19 mouse cellular contexts compared by ENCODE assay signal in the genomic region with DNA sequence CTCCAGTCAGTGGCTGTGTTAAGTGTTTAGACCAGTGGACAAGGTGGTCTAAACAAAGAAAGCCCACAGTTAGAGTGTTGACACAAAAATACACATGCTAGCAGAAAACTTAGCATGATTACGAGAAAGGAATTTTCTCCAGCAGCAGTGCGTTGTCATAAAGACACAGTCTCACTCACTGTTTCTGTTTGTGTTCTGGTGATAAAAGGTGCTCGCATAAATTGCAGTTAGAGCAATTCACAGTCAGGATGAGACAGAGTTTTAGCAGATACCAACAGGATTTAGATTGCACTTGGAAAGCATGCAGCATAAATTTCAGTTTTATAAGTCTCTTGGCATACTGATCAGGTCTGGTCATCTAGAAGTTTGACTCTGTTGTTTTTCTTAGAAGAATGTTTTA. TPM values are rescaled to one million over a fixed set of nuclear protein-coding genes. Genes with fewer than 3 reads are reported as not detected.
DNase-seq lines count a peak whose midpoint lies in the region; ATAC-seq and TF ChIP-seq lines count a peak whose summit lies in the region.
"Had no signal": no experiment of that assay in that cellular context is flagged by ENCODE, and none has a peak within 500 bp of the region (broad histone marks: within the 10 kb centered on the region; RNA-seq: fewer than 3 reads in every experiment).

No protein-coding gene starts in this region.

- peaks cover 0 to 8% of the 10 kb centered on the region in 2 experiments; a peak in 2 of 4 replicates for H3K4me1 ChIP-seq in heart, embryonic 14.5 days (ENCODE audit: control insufficient read depth in 2 of 2, insufficient read depth in 2 of 2, low read length in 2 of 2)
- peaks cover 3% of the 10 kb centered on the region; the same call in 1 of the 2 replicates for H3K4me1 ChIP-seq in limb, embryonic 13.5 days
- H3K4me1 ChIP-seq in kidney, adult 2 months (ENCODE audit: control insufficient read depth, insufficient read depth, low read length), result no peaks in the 10 kb centered on the region
- H3K4me1 ChIP-seq: forebrain, embryonic 12.5 days; hindbrain, embryonic 15.5 days had no signal

- H3K27ac ChIP-seq in heart, embryonic 14.5 days (replicated peaks in 1 of 2; ENCODE audit: control insufficient read depth in 1 of 2, insufficient read depth in 1 of 2, low read depth in 2 of 2, low read length in 2 of 2), result peak overlapping the region; percentile 20 to 56; a peak in 1 of 4 replicates
- H3K27ac ChIP-seq in layer of hippocampus, adult 2 months, result peak overlapping the region; percentile 46
- H3K27ac ChIP-seq in limb, embryonic 13.5 days, result peak overlapping the region; percentile 75
- H3K27ac ChIP-seq in kidney, adult 2 months (ENCODE audit: insufficient read depth, low read depth, low read length), result no peak overlapping the region
- H3K27ac ChIP-seq: forebrain, embryonic 12.5 days; heart, adult 2 months; hindbrain, embryonic 15.5 days had no signal

- intact Hi-C loops in heart, postnatal 36 days (cut with DNase I), result no loop called here

- no peak for TF ChIP-seq CTCF in layer of hippocampus, adult 2 months (conservative IDR thresholded peaks at IDR 0.05)
- TF ChIP-seq CTCF in kidney, adult 2 months (conservative IDR thresholded peaks at IDR 0.05; ENCODE audit: insufficient read depth, insufficient read length, low read depth, low read length), result no peak

- WGBS in heart, embryonic 14.5 days, result 54% methylated on average over 3 of the region's 3 CpGs
- 67% methylated on average over 3 of the region's 3 CpGs for WGBS in limb, embryonic 13.5 days
- WGBS in kidney, adult 2 months, result 71% methylated on average over 3 of the region's 3 CpGs

- TF ChIP-seq POLR2A in kidney, adult 2 months (IDR thresholded peaks at IDR 0.05; ENCODE audit: low read depth, low read length), result no peak

- H3K36me3 ChIP-seq in heart, embryonic 14.5 days (ENCODE audit: control insufficient read depth, insufficient read depth, low read length), result no peaks in the 10 kb centered on the region
- H3K36me3 ChIP-seq in limb, embryonic 13.5 days, result peaks cover 11% of the 10 kb centered on the region
- H3K36me3 ChIP-seq in kidney, adult 2 months (ENCODE audit: control insufficient read depth, insufficient read depth, low read length), result no peaks in the 10 kb centered on the region
- H3K36me3 ChIP-seq: hindbrain, embryonic 15.5 days had no signal

- no peak overlapping the region for H3K4me2 ChIP-seq in heart, embryonic 14.5 days (ENCODE audit: low read length)
- no peak overlapping the region for H3K4me2 ChIP-seq in limb, embryonic 13.5 days (replicated peaks)
- H3K4me2 ChIP-seq: forebrain, embryonic 12.5 days; hindbrain, embryonic 15.5 days had no signal

- H3K9me3 ChIP-seq in heart, embryonic 14.5 days (ENCODE audit: control insufficient read depth, low read length), result no peaks in the 10 kb centered on the region
- H3K9me3 ChIP-seq in limb, embryonic 13.5 days, result no peaks in the 10 kb centered on the region
- H3K9me3 ChIP-seq: forebrain, embryonic 12.5 days; hindbrain, embryonic 15.5 days had no signal

- H3K27me3 ChIP-seq in heart, embryonic 14.5 days (ENCODE audit: control insufficient read depth, insufficient read depth, low read length), result no peaks in the 10 kb centered on the region
- no peaks in the 10 kb centered on the region for H3K27me3 ChIP-seq in limb, embryonic 13.5 days
- no peaks in the 10 kb centered on the region for H3K27me3 ChIP-seq in kidney, adult 2 months (replicated peaks; ENCODE audit: control insufficient read depth, insufficient read depth, low read length)
- H3K27me3 ChIP-seq: forebrain, embryonic 12.5 days; hindbrain, embryonic 15.5 days had no signal

- no peak overlapping the region for H3K4me3 ChIP-seq in heart, embryonic 14.5 days (ENCODE audit: control insufficient read depth in 1 of 2, insufficient read depth in 1 of 2, low read depth in 1 of 2, low read length in 2 of 2)
- H3K4me3 ChIP-seq in layer of hippocampus, adult 2 months, result no peak overlapping the region
- H3K4me3 ChIP-seq in limb, embryonic 13.5 days, result no peak overlapping the region
- no peak overlapping the region for H3K4me3 ChIP-seq in kidney, adult 2 months (ENCODE audit: insufficient read depth, low read depth, low read length)
- H3K4me3 ChIP-seq: forebrain, embryonic 12.5 days; heart, adult 2 months; hindbrain, embryonic 15.5 days had no signal

- no peak overlapping the region for H3K9ac ChIP-seq in heart, embryonic 14.5 days (ENCODE audit: low read length)
- H3K9ac ChIP-seq in limb, embryonic 13.5 days, result no peak overlapping the region
- H3K9ac ChIP-seq: forebrain, embryonic 12.5 days; hindbrain, embryonic 15.5 days had no signal

- ATAC-seq in heart, embryonic 14.5 days (ENCODE audit: insufficient number of reproducible peaks, insufficient read depth, low FRiP score, low read depth), result no peak
- ATAC-seq in limb, embryonic 13.5 days (ENCODE audit: low FRiP score, low read depth), result no peak
- peak; percentile 74 for ATAC-seq in megakaryocyte-erythroid progenitor cell, adult 5-6 weeks (replicated peaks; ENCODE audit: low FRiP score, low TSS enrichment, poor library complexity, severe bottlenecking)
- ATAC-seq: forebrain, embryonic 16.5 days; inflammation-experienced regulatory T-cells, adult 6 months; intestine, postnatal 0 days had no signal

- DNase-seq in heart, postnatal 36 days, result no peak
- DNase-seq in layer of hippocampus, adult 2 months (ENCODE audit: low spot score in 2 of 2), result no peak
- no peak for DNase-seq in layer of hippocampus, adult 18-20 months (ENCODE audit: low spot score in 2 of 2)
- DNase-seq in kidney, adult 2 months, result no peak
- DNase-seq: adrenal gland, adult 2 months; adrenal gland, postnatal 25 days; cerebellum, adult 18-20 months; cerebellum, adult 9-11 months; cerebellum, postnatal 36 days; gastrocnemius, postnatal 10 days; heart, adult 2 months had no signal

RNA-seq across cellular contexts. Expression of a gene that starts 59.5 kb away (rescaled TPM):
- polyA plus RNA-seq in heart, embryonic 14.5 days (2014; fragmentation: Nextera tagmentation; extraction: Ambion mirVana), result 7.5 and 9.1 TPM in 2 replicates
- total RNA-seq in heart, postnatal 36 days (2021), result 10 to 100 TPM; 14.5 to 16.1 TPM
- 10 to 100 TPM; 34.4 to 34.6 TPM for total RNA-seq in layer of hippocampus, adult 2 months (2021)
- total RNA-seq in layer of hippocampus, adult 18-20 months (2021), result 10 to 100 TPM; 35.6 to 36.3 TPM
- polyA plus RNA-seq in limb, embryonic 13.5 days (2015; fragmentation: Nextera tagmentation; extraction: Ambion mirVana), result 12.2 and 12.3 TPM in 2 replicates
- total RNA-seq in megakaryocyte-erythroid progenitor cell, adult 5-6 weeks (2014; fragmentation: Nextera tagmentation), result 16.6 and 17.4 TPM in 2 replicates
- total RNA-seq in megakaryocyte-erythroid progenitor cell, adult 5-6 weeks (2017), result 24.0 and 25.4 TPM in 2 replicates
- 6.6 and 6.8 TPM in 2 replicates for polyA plus RNA-seq in kidney, adult 2 months (2012; rRNA removed)
